Mouse (Mus musculus) kidney, adult 2 months (tissue): ENCODE measurements around the gene Islr.

Experiments
- CTCF ChIP-seq: fragments of 200-500 bp; conservative IDR thresholded peaks from 2 replicates; pipeline ENCODE4 v1.5.1; 2011; ENCODE audit warnings: low read depth, mild to moderate bottlenecking, control low read depth, low read length, moderate library complexity, mixed read lengths; ENCODE audit not compliant: insufficient read depth, insufficient read length
- POLR2A ChIP-seq: fragments of 200-500 bp; IDR thresholded peaks from one replicate; pipeline ENCODE4 v1.6.1; 2011; ENCODE audit warnings: low read depth, low read length, control low read depth

DNA sequence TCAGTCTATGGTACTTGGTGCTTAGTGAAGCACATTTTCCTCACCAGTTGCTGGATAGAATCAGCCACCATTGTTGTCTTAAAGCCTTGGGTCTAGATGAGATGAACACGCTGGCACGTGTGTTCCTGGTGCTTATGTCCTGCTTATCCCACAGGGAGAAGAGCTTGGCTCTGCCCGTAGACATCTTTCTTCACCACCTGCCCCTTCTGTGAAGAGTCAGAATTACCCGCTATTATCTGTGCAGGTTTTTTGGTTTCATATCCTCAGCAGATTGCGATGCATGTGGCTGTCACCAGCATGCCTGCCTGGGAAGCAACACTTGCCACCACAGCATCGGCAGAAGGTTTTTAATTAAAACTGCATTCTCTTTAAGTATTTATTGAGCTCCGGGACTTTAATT is 1.9 kb upstream of the Islr start:
- TF ChIP-seq POLR2A (no peak), CTCF (no peak)
